Mouse (Mus musculus) ES-Bruce4 (cell line): ENCODE measurements around the gene Cep128.

Experiments
- CTCF ChIP-seq: IDR thresholded peaks from one replicate; pipeline ENCODE4 v1.8.1; 2011; ENCODE audit warnings: low read depth, low read length
- EP300 ChIP-seq: IDR thresholded peaks from 2 replicates; pipeline ENCODE4 v1.6.1; 2011; ENCODE audit warnings: low read depth, low read length; ENCODE audit not compliant: insufficient read depth
- POLR2A ChIP-seq: IDR thresholded peaks from one replicate; pipeline ENCODE4 v1.8.1; 2011; ENCODE audit warnings: low read length; ENCODE audit not compliant: insufficient read depth

DNA sequence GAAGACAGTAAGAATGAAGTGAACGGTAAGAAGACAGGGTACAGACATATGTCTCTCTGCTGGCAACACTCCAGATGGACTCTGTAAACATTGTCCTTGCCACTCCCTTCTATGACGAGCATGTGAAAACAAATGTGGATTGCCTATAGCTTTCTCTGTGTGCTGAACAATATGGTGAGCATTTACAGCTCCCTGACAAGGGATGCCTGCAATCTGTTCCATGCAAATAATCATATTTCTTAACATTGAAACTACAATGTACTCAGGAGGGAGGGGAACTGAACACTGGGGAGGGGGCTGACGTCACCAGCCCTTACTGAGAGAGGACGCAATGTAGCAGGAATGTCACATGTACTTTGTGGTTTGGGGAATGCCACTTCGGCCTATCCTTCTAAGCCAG is 355.1 kb downstream of the Cep128 start:
- TF ChIP-seq CTCF (no peak), POLR2A (no peak), EP300 (no peak)
